Mouse (Mus musculus): Measurements from ENCODE around the gene Cfap161. TPM values are rescaled to one million over a fixed set of nuclear protein-coding genes. Genes with fewer than 3 reads are reported as not detected.

Cfap161 gene
- polyA plus RNA-seq (2012; ENCODE audit: insufficient read depth, insufficient read length, missing spikeins), result not detected in 2 replicates

- Histone ChIP-seq H3K4me1 (ENCODE audit: control insufficient read depth, insufficient read depth, low read length) (no peaks in the 10 kb centered on the region), H3K27ac (ENCODE audit: insufficient read depth, low read depth, low read length) (no peak within 1 kb of the TSS), H3K4me3 (ENCODE audit: insufficient read depth, low read length) (no peak within 1 kb of the TSS)
- TF ChIP-seq CTCF (IDR thresholded peaks at IDR 0.05; ENCODE audit: low read depth, low read length) (no peak), POLR2A (IDR thresholded peaks at IDR 0.05; ENCODE audit: borderline replicate concordance, low read depth, low read length) (no peak)
These were observed at the start of gene Cfap161 for GRCm38 (mm10) chr7:83794705-83795104. Gene Cfap161, minus strand, starts transcription at chr7:83794880.

DNA sequence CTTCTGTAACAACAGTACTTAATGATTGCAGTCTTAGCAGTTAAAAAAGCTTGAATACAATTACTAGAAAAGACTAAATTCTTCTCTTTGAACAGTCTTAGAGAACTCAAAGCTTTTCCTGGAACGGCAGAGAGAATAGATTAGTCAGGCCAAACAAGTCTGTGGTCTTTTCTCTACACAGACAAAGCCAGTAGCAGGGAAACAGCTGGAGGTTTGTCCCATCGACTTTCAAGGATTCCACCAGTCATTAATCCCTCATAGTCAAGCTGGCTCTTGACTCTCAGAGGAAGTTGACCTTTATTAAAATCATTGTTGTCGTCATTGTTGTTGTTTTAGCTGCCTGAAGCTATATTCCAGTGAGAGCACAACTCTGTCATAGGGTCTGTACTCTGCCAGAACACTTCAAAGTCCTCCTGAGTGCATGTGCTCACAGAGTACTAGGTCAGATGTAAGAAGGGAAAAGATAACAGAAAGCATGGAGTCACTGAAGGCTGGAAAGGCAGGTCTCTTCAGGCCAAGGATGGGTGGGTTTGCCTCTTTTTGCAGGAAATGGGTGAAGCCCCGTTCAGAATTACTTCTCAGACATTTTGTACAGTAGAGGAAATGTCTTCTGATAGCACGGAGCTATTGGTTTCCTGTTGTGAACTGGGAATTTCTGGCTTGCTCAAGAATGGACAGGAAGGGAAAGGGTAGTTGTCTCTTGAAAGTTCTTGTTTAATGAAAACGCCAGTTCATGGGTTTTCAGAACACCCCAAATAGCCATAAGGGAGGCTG lies 48.0 kb upstream of the Cfap161 start:
- Histone ChIP-seq H3K4me3 (ENCODE audit: insufficient read depth, low read length) (no peak overlapping the region), H3K27ac (ENCODE audit: insufficient read depth, low read depth, low read length) (no peak overlapping the region), H3K4me1 (ENCODE audit: control insufficient read depth, insufficient read depth, low read length) (peaks cover 14% of the 10 kb centered on the region)
- TF ChIP-seq CTCF (IDR thresholded peaks at IDR 0.05; ENCODE audit: low read depth, low read length) (no peak), POLR2A (IDR thresholded peaks at IDR 0.05; ENCODE audit: borderline replicate concordance, low read depth, low read length) (no peak)

- H3K4me1 ChIP-seq (ENCODE audit: control insufficient read depth, insufficient read depth, low read length), result peaks cover 17% of the 10 kb centered on the region
- H3K4me3 ChIP-seq (ENCODE audit: insufficient read depth, low read length), result no peak overlapping the region
- TF ChIP-seq CTCF (IDR thresholded peaks at IDR 0.05; ENCODE audit: low read depth, low read length) (no peak), POLR2A (IDR thresholded peaks at IDR 0.05; ENCODE audit: borderline replicate concordance, low read depth, low read length) (no peak)
- H3K27ac ChIP-seq (ENCODE audit: insufficient read depth, low read depth, low read length), result no peak overlapping the region
These were observed 45.4 kb upstream of the Cfap161 start for GRCm38 (mm10) chr7:83840076-83840475.

- TF ChIP-seq POLR2A (IDR thresholded peaks at IDR 0.05; ENCODE audit: borderline replicate concordance, low read depth, low read length), result no peak
- no peak for TF ChIP-seq CTCF (IDR thresholded peaks at IDR 0.05; ENCODE audit: low read depth, low read length)
- no peak overlapping the region for H3K4me3 ChIP-seq (ENCODE audit: insufficient read depth, low read length)
- H3K4me1 ChIP-seq (ENCODE audit: control insufficient read depth, insufficient read depth, low read length), result peaks cover 17% of the 10 kb centered on the region
- no peak overlapping the region for H3K27ac ChIP-seq (ENCODE audit: insufficient read depth, low read depth, low read length)
These were observed 44.0 kb upstream of the Cfap161 start for GRCm38 (mm10) chr7:83838525-83839224.

DNA sequence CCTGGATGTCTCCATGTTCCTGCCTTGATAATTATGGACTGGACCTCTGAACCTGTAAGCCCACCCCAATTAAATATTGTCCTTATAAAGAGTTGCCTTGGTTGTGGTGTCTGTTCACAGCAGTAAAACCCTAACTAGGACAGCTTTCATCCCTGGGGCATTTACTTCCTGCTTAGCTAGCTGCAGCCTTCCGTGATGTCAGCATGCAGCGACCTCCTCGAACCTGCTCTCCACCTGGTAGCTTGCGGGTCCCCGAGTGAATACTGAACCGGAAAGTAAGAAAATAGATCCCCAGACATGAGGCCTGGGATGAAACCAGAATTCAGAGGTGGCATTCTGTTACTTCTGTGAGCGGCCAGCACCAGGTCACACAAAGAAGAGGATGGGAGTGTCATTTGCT lies 34.7 kb upstream of the Cfap161 start:
- no peak overlapping the region for H3K27ac ChIP-seq (ENCODE audit: insufficient read depth, low read depth, low read length)
- no peaks in the 10 kb centered on the region for H3K4me1 ChIP-seq (ENCODE audit: control insufficient read depth, insufficient read depth, low read length)
- no peak for TF ChIP-seq CTCF (IDR thresholded peaks at IDR 0.05; ENCODE audit: low read depth, low read length)
- no peak for TF ChIP-seq POLR2A (IDR thresholded peaks at IDR 0.05; ENCODE audit: borderline replicate concordance, low read depth, low read length)
- H3K4me3 ChIP-seq (ENCODE audit: insufficient read depth, low read length), result no peak overlapping the region

- Histone ChIP-seq H3K4me1 (ENCODE audit: control insufficient read depth, insufficient read depth, low read length) (no peaks in the 10 kb centered on the region), H3K27ac (ENCODE audit: insufficient read depth, low read depth, low read length) (no peak overlapping the region), H3K4me3 (ENCODE audit: insufficient read depth, low read length) (no peak overlapping the region)
- TF ChIP-seq CTCF (IDR thresholded peaks at IDR 0.05; ENCODE audit: low read depth, low read length) (no peak), POLR2A (IDR thresholded peaks at IDR 0.05; ENCODE audit: borderline replicate concordance, low read depth, low read length) (no peak)
These were observed 32.9 kb upstream of the Cfap161 start for GRCm38 (mm10) chr7:83827402-83828076.

GRCm38 (mm10) chr7:83826808-83827207 lies 32.1 kb upstream of the Cfap161 start:
- H3K4me3 ChIP-seq (ENCODE audit: insufficient read depth, low read length), result no peak overlapping the region
- TF ChIP-seq POLR2A (IDR thresholded peaks at IDR 0.05; ENCODE audit: borderline replicate concordance, low read depth, low read length) (no peak), CTCF (IDR thresholded peaks at IDR 0.05; ENCODE audit: low read depth, low read length) (no peak)
- H3K4me1 ChIP-seq (ENCODE audit: control insufficient read depth, insufficient read depth, low read length), result peaks cover 3% of the 10 kb centered on the region; the same call in 1 of the 2 replicates
- no peak overlapping the region for H3K27ac ChIP-seq (ENCODE audit: insufficient read depth, low read depth, low read length)

DNA sequence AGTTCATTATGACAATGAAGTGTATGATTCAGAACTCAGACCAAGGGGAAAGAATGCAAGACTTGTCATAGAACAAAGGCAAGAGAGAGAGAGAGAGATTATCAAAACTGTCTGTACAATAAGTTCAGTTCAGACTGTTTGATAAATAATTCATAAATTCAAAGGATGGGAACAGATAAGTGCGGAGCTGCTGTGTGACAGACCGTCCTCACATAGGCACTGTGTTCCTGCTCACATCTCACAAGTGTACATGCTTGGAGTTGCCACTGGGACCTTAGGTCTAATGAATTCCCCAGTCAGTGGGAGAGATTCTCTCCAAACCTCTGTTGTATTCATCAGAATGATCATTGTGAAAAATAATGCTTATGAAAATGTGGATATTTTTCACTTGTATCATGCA lies 27.3 kb upstream of the Cfap161 start:
- Histone ChIP-seq H3K4me1 (ENCODE audit: control insufficient read depth, insufficient read depth, low read length) (peaks cover 8% of the 10 kb centered on the region), H3K27ac (ENCODE audit: insufficient read depth, low read depth, low read length) (no peak overlapping the region), H3K4me3 (ENCODE audit: insufficient read depth, low read length) (no peak overlapping the region)
- TF ChIP-seq CTCF (IDR thresholded peaks at IDR 0.05; ENCODE audit: low read depth, low read length) (no peak), POLR2A (IDR thresholded peaks at IDR 0.05; ENCODE audit: borderline replicate concordance, low read depth, low read length) (no peak)

GRCm38 (mm10) chr7:83816886-83817285 lies 22.2 kb upstream of the Cfap161 start:
- Histone ChIP-seq H3K27ac (ENCODE audit: insufficient read depth, low read depth, low read length) (no peak overlapping the region), H3K4me1 (ENCODE audit: control insufficient read depth, insufficient read depth, low read length) (peaks cover 22% of the 10 kb centered on the region), H3K4me3 (ENCODE audit: insufficient read depth, low read length) (no peak overlapping the region)
- no peak for TF ChIP-seq POLR2A (IDR thresholded peaks at IDR 0.05; ENCODE audit: borderline replicate concordance, low read depth, low read length)
- no peak for TF ChIP-seq CTCF (IDR thresholded peaks at IDR 0.05; ENCODE audit: low read depth, low read length)
